Mouse (Mus musculus) neural tube, embryonic 14.5 days (tissue): ENCODE measurements at regions not wholly inside any gene's neighbourhood (a gene's known extent, or its start where the extent isn't known, plus 50 kb on each side); places are given as distances from the start of the nearest gene placed in this dataset.

ENCODE experiments used
- ATAC-seq: fragments of 200-750 bp; cut with Nextera tagmentation; 2 replicates; pipeline ENCODE4 v1.8.0; 2017; ENCODE audit warnings: low read depth, mild to moderate bottlenecking, moderate TSS enrichment, moderate library complexity
- H3K27ac ChIP-seq: fragments of 300-500 bp; sonication (generic); 2 replicates; pipeline ENCODE4 v1.5.1; 2014; ENCODE audit warnings: low read depth, mild to moderate bottlenecking, control low read depth, low read length, moderate library complexity, mixed read lengths
- H3K27me3 ChIP-seq: fragments of 300-500 bp; sonication (generic); 2 replicates; pipeline ENCODE4 v1.6.1; 2014; ENCODE audit warnings: low read length; ENCODE audit not compliant: control insufficient read depth, insufficient read depth
- H3K36me3 ChIP-seq: fragments of 300-500 bp; sonication (generic); 2 replicates; pipeline ENCODE4 v1.6.1; 2014; ENCODE audit warnings: low read length, mixed read lengths; ENCODE audit not compliant: control insufficient read depth, insufficient read depth
- H3K4me1 ChIP-seq: fragments of 300-500 bp; sonication (generic); 2 replicates; pipeline ENCODE4 v1.6.1; 2014; ENCODE audit warnings: low read length; ENCODE audit not compliant: control insufficient read depth, insufficient read depth
- H3K4me2 ChIP-seq: fragments of 300-500 bp; sonication (generic); 2 replicates; pipeline ENCODE4 v1.6.1; 2014; ENCODE audit warnings: mild to moderate bottlenecking, low read depth, low read length, control low read depth
- H3K4me3 ChIP-seq: fragments of 300-500 bp; sonication (generic); 2 replicates; pipeline ENCODE4 v1.5.1; 2014; ENCODE audit warnings: low read depth, low read length, control low read depth, mixed read lengths
- H3K9ac ChIP-seq: fragments of 300-500 bp; sonication (generic); replicated peaks from 2 replicates; pipeline ENCODE4 v1.6.1; 2014; ENCODE audit warnings: low read depth, mild to moderate bottlenecking, control low read depth, low read length, mixed read lengths
- H3K9me3 ChIP-seq: fragments of 300-500 bp; sonication (generic); 2 replicates; pipeline ENCODE4 v1.6.1; 2016; ENCODE audit warnings: low read length; ENCODE audit not compliant: control insufficient read depth
- WGBS: fragments of 180-500 bp; shearing (Covaris S2); extraction: QIAGEN DNeasy Blood & Tissue Kit; methylation state at CpG from one replicate; pipeline ENCODE4 v1.1.7; 2014; 5-methylcytosine and 5-hydroxymethylcytosine counted together

DNA sequence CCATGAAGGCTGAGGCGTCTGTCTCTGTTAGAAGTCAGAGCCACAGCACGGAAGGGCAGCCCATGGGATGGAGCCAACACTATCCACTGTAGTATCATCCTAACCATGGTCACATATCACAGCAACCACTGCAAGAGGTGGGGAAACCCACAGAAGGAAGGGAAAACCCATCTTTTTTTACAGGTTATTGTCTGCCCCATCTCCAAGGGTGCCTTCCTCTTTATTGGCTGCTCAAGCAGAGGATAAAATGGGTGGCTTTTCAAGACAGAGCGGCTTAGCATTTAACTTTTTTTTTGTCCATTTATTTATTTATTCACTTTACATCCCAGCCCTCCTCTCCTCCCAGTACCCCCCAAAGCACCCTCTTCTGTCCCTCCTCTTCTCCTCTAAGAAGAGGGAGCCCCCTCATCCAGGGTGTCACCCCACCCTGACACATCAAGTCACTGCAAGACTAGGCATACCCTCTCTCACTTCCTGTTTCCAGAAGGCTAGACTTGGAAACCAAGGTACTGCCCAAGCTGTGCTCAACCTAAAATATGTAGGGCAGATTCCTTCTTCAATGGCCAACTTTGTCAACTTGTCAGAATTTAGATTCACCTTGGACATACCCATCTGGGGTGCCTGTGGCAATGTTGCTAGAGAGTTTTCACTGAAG lies 51.1 kb upstream of the Egr2 start:
- Histone ChIP-seq H3K9me3 (no peaks in the 10 kb centered on the region), H3K4me1 (no peaks in the 10 kb centered on the region), H3K4me2 (no peak overlapping the region), H3K27ac (no peak overlapping the region), H3K9ac (no peak overlapping the region), H3K27me3 (no peaks in the 10 kb centered on the region), H3K36me3 (no peaks in the 10 kb centered on the region), H3K4me3 (no peak overlapping the region)
- ATAC-seq: no peak
- 88% methylated on average over 3 of the region's 3 CpGs for WGBS
